Mouse (Mus musculus): ENCODE results near the gene Amigo3.

The Amigo3 gene

GRCm38 (mm10) chr9:108072481-108072924 lies 19.5 kb downstream of the Amigo3 start:
- in situ Hi-C loops (cut with MboI; ENCODE audit: unreplicated experiment in 2 of 2): loop anchor here in 1 of 2 experiments (25.0 kb wide), 2 partner anchors 310 to 435 kb away; partner anchors contain the start of genes Gnai2 and Rbm5

DNA sequence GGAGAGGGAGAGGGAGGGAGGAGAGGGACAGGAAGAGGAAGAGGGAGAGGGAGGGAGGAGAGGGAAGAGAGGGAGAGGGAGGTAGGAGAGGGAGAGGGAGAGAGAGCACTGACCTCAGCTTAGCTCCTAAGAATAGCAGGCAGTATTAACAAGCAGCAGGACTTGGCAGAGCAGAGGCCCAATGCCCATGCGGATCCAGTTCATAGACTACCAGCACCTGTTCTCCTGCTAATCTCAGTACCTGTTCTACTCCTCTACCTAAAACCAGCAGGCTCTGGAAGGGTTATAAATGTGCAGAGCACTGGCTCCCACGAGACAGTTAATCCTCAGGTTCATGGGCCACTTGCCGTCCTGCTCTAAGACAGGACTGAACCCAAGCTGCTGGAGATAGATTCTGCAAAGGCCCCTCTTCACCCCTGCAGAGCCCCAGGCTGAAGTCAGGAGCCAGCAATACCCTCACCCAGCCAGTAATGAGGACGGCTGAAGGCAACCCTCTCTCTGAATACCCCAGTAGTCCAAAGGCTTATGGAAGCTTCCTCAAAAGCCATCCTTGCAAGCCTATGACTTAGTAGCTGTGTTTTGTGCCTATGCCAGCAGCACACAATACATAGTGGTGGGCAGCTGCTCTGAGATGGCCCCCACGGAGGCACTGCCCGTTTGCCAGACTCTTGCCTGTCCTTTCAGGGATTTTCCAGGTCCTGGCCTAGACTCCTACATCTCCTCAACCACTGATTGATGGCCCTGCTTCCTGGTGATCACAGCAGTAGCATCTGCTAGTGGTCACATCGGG lies 20.4 kb downstream of the Amigo3 start:
- in situ Hi-C loops (cut with MboI; ENCODE audit: unreplicated experiment in 2 of 2): loop anchor here in 1 of 2 experiments (25.0 kb wide), 2 partner anchors 311 to 436 kb away; partner anchors contain the start of genes Gnai2 and Rbm5

DNA sequence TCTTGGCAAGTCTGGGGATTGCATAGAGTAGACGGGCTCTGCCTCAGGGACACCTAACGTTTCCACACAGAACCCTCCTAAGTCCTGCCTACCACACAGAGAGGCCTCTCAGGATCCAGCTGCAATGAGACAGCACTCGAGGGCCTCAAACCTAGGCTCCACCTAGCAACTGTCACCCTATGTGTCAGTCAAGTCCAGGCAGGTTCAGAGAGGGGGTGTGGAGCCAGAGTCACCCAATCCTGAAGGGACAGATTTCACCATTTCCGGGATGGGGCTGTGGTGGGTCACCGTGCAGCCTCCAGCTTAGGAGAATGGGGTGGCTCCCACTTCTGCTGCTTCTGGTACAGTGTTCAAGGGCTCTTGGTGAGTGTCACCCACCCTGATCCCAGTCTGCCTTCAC lies 27.2 kb downstream of the Amigo3 start, which contains the start of gene Mst1:
Mst1 (plus strand) TSS at position 269 of the 400 bp plus-strand sequence.
- in situ Hi-C loops (cut with MboI; ENCODE audit: unreplicated experiment in 2 of 2): no loop called here

GRCm38 (mm10) chr9:108082549-108082948 lies 29.6 kb downstream of the Amigo3 start:
- in situ Hi-C loops (cut with MboI; ENCODE audit: unreplicated experiment in 2 of 2): no loop called here

DNA sequence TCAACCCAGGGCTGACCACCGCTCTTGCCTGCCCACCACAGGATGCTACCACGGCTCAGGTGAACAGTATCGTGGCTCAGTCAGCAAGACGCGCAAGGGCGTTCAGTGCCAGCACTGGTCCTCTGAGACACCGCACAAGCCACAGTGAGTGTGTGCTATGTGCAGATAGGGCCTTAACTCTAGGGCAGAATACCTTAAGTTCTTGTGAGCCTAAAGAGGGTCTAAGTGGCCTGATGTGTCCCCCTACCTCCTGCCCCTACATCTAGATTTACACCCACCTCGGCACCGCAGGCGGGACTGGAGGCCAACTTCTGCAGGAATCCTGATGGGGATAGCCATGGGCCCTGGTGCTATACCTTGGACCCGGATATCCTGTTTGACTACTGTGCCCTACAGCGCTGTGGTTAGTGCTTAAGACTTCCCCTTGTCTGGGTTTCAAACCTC lies 30.1 kb downstream of the Amigo3 start, which contains the start of gene Rnf123:
Rnf123 (minus strand) TSS at position 359 of the 444 bp plus-strand sequence.
- in situ Hi-C loops (cut with MboI; ENCODE audit: unreplicated experiment in 2 of 2): no loop called here

DNA sequence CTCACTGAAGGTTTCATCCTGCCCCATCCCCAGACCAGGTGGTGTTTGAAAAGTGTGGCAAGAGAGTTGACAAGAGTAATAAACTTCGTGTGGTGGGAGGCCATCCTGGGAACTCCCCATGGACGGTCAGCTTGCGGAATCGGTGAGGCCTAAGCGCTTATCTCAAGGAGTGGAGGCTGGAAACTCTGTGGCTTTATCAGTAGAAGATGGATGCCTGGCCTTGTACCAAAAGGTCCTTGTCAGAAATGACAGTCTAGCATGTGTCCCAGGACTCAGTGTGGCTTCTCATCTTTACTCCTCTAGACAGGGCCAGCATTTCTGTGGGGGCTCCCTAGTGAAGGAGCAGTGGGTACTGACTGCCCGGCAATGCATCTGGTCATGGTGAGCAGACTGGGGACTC lies 30.6 kb downstream of the Amigo3 start:
- in situ Hi-C loops (cut with MboI; ENCODE audit: unreplicated experiment in 2 of 2): no loop called here

GRCm38 (mm10) chr9:108085261-108085660 lies 32.3 kb downstream of the Amigo3 start:
- in situ Hi-C loops (cut with MboI; ENCODE audit: unreplicated experiment in 2 of 2): no loop called here

DNA sequence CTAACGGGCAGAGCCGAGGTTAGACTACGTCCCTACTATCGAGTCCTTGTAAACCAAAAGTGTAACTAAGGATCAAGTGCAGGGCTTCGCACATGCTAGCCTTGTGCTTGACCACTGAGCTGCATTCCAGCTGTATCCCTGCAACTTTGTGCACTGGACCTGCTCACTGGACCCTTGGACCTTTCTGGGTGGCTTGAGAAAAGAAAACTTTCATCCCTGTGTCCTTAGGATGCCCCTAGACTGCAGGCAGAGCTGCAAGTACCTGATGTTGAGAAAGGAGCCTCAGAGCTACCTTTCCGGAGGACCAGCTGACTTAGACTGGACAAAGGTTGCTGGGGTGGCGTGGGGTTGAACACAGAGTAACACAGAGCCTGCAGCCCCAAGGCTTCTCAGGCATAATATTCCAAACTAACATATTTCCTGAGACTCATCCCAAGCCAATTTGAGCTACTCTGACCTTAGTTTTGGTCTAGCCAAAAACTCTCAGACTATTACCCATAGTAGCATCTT lies 37.7 kb downstream of the Amigo3 start:
- in situ Hi-C loops (cut with MboI; ENCODE audit: unreplicated experiment in 2 of 2): no loop called here

DNA sequence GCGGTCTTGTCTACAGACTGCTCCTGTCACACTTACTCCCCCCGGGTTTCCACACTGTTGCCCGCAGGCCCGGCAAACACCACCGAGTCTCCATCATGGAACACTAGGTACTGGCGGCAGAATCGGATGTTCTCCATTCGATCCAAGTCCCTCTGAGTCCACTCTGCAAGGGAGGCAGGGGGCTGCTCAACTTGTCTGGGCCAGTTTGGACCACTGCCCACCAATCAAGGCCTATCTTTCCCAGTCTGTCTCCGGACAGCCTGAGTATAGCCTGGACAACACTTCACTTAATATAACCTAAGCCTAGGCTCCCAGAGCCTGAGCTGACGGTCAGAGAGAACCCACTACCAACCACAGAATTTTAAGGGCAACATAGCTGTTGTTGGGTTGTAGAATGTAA lies 40.6 kb downstream of the Amigo3 start:
- in situ Hi-C loops (cut with MboI; ENCODE audit: unreplicated experiment in 2 of 2): no loop called here

DNA sequence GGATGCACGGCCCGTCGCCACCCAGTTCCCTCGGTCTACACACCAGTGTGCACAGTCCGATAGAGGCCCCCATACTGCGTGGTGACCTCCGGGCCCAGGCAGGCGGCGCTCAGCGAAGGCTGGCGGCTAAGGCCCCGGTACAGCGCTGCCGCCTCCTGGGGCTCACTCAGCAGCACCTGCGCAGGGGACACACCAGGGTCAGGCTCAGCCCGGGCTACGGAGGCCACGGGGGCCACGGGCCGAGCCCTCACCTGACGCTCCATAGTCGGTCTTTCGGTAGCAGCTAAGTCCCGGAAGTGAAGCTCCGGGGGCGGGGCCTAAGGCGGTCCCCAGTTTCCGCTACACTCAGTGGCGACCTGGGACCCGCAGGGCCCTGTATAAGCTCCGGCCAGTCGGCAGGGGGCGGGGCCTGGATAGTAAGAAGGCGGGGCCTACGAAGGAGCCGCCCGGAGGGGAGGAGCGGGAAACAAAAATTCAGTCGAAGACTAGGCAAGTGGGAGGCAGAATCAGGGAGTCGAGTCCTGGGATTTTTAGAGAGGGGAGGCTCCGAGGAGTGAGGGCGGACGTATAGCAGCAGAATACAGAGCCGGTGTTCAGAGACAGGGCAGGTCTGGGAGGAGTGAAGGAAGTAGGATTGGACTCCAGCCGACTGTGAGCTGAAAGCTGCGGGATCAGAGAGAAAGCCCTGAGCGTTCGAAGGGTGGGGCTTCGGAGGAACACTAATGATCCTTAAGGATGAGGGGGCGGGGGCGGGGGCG lies 41.4 kb downstream of the Amigo3 start, which contains the start of gene Apeh:
Apeh (minus strand) TSS at position 423 of the 758 bp plus-strand sequence.
- in situ Hi-C loops (cut with MboI; ENCODE audit: unreplicated experiment in 2 of 2): no loop called here

DNA sequence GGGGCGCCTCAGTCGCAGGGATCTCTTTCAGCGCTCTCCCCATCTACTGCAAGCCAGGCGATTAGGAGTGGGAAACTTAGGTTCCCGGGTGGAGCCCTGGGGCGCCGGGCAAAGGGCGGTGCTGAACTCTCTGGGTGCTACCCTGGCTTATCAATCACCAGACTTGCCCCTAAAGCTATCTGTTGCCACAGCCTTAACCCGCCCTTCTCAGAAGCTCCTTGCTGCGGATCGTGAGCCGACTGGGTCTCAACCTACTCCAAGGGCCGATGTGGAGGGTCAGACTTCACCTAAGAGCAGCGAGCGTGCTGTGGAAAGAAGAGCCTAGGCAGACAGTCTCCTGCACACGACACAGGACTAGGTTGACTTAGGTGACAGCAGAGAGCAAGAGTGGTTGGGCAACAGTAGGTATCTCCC lies 42.0 kb downstream of the Amigo3 start:
- in situ Hi-C loops (cut with MboI; ENCODE audit: unreplicated experiment in 2 of 2): loop anchor here (5.0 kb wide), 4 partner anchors 37 to 182 kb away; no protein-coding TSS in a partner anchor

DNA sequence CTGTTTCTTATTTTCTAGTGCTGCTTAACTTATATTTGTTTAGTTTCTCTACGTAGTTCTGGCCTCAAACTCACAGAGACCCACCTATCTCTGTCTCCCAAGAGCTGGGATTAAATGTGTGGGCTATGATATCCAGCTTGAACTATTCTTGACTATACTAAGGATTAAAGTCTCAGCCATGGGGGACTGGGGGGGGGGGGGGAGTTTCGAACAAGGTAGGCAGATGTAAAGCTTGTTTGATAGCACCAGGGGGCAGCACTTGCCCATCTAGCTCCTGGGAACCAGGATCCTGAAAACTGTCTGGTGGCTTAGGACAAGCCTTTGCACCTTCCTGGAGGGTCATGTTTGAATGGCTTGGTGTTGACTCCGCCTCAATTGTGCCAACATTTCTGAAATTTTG lies 42.6 kb downstream of the Amigo3 start:
- in situ Hi-C loops (cut with MboI; ENCODE audit: unreplicated experiment in 2 of 2): loop anchor here (5.0 kb wide), 4 partner anchors 37 to 182 kb away; no protein-coding TSS in a partner anchor

- in situ Hi-C loops (cut with MboI; ENCODE audit: unreplicated experiment in 2 of 2): loop anchor here (5.0 kb wide), 4 partner anchors 36 to 181 kb away; no protein-coding TSS in a partner anchor
Observed at GRCm38 (mm10) chr9:108095949-108096712, 43.2 kb downstream of the Amigo3 start.

DNA sequence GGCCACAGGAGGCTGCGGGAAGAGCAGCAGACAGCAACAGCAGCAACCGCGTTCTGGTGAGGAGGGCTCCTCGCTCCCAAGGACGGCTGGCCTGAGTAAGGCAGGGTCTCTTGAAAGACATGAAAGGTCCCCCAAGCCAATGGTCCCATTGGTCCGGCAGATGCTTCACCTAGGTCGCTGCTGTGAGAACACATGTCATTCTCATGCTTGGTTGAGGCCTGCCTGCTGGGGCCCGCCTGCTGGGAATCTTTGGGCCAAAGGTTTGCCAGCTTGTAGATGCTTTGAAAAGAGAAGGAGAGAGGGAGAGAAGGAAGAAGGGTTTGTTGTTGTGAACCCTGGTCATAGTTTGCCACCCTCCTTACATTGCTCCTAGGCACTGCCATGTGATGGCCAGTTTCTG lies 46.7 kb downstream of the Amigo3 start:
- in situ Hi-C loops (cut with MboI; ENCODE audit: unreplicated experiment in 2 of 2): loop anchor here (5.0 kb wide), 4 partner anchors 33 to 178 kb away; no protein-coding TSS in a partner anchor

DNA sequence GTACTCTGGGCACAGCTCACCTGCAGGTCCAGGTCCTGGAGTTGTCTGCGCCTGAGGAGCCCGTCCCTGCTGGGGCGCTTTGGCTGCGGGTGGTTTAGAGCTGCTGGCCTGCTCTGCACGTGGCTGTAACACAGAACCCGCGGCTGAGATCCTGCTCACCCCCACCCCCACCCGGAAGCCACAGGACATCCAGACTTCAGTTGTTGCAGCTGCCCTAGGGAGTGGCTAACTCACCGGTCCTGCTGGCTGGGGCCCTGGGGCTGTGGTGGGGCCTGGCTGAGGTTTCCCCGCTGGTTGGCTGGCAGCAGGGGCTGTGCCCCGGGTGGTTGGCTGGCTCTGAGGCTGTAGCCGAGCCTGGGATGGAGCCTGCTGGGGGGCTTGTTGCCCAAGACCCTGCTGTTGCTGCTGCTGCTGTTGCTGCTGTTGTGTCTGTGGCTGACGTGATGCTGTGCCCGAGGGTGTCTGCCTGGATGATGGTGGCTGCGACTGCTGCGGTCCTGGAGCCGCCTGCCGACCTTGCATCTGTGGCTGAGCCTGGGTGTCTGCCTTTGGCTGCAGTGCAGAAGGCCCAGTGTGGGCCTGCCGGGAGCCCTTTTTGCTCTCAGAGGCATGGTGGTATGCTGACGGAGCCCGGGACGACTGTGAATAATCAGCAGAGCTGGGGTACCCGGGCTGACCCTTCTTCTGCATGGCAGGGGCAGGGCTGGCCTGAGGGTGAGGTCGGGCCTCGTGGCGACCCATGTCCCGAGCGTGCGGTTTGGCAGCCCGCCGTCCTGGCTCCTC lies 52.0 kb downstream of the Amigo3 start:
- in situ Hi-C loops (cut with MboI; ENCODE audit: unreplicated experiment in 2 of 2): no loop called here
